Mouse (Mus musculus) ES-CJ7 (cell line): ENCODE measurements around the gene Sart1.
A peak's percentile ranks its signal among the peaks of the same experiment; 100 is the strongest.
"Not testable (repeated sequence)": the region's sequence is repeated elsewhere in the genome, so short reads cannot be mapped to it uniquely, and the experiment has no call there.

ENCODE experiments used
- DNase-seq: peaks from one replicate; pipeline ENCODE4 v3.0.0; 2011; ENCODE audit warnings: low read depth, low spot score

The Sart1 gene

DNA sequence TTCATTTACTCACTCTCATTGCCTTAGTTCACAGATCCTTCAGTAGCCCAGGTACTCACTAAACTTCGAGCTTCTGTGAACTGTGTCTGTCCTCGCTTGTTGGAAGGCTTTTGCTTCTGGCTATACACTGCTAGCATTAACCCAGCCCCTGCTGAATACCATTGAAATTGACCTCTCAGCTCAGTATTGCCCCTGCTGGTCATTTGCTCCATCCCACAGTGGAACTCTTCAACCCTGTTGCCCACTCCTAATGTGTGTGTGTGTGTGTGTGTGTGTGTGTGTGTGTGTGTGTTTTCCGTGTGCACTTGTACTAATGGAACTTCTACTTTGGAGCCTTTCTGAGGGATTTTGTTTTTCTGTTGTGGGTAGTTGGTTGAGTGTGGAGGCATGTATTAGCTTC lies 17.6 kb downstream of the Sart1 start:
- peak; percentile 64 for DNase-seq

DNA sequence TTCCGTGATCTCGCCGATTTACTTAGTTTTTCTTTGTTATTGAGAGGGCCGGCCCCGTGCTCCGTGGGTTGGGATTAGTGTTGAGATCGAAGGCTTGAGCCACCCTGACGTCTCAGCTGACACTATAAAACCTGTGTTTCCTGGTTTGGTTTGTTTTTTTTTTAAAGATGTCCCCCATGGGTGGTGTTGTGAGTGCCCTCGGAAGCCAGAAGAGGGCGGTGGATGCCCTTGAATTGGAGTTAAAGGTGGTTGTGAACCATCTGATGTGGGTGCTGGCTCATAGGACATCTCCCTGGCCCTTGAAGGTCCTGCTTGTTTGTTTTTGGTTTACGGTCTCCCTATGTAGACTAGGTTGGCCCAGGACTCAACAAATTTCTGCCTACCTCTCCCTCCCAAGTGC lies 21.0 kb downstream of the Sart1 start:
- peak; percentile 58 for DNase-seq

DNA sequence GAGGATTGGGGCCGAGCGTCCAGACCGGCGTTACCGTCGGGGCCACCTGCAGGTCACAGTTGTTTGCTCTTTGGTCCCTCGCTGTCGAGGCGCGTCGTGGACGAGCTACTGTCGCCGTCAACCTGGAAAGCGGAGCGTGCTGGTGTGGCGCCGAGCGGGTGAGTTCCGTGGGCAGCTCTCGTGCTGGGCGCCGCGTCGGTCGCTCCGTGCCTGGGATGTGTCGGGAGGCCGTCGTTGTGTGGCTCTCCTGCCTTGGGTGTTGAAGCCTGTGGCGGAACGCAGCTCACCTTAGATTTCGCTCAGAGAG lies 21.5 kb downstream of the Sart1 start, which contains the start of gene Banf1:
TSS of gene Banf1 (minus strand) at position 116 of the 307 bp plus-strand sequence.
- DNase-seq = no peak

DNA sequence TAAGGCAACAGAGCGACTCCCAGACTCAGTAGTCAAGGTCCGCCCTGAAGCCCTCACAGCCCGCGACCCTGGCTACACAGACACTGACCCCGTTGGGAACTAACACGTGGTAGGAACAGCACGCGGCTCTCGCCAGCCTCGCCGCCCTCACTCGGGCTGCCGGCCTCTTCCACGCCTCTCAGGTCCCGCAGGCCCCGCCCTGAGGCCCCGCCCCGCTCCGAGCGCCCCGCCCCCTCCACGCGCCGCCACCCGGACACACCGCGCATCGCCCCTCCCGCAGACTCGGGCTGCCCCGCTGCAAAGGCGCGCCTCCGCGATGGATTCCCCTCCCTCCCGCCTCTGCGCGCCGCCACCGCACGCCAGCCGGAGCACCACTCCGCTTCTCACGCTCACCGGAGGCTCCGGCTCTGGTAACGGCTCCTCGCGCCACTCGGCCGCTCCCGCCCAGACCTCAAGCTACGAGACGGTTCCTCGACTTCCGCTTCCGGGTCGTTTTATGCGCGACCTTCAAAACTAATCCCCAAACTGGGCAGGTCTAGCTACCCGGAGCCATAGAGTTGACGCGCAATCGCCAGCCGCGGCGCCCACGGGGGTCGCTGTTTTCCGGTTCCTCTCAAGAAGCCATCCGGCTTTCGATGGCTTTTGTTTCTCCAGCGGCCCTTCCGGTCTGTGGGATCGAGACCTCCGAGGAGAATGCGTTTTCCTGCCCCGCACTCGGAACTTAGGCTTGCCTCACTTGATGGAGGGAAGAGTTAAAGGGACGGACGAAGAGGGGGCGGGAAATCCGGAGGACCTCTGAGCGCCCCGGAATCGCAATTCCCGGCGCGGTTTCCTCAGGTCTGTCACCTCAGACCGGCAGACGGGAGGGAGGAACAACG lies 22.1 kb downstream of the Sart1 start, which contains the start of gene Eif1ad:
TSS of gene Eif1ad (plus strand) at position 567 of the 878 bp plus-strand sequence.
- DNase-seq = peak; percentile 98

DNA sequence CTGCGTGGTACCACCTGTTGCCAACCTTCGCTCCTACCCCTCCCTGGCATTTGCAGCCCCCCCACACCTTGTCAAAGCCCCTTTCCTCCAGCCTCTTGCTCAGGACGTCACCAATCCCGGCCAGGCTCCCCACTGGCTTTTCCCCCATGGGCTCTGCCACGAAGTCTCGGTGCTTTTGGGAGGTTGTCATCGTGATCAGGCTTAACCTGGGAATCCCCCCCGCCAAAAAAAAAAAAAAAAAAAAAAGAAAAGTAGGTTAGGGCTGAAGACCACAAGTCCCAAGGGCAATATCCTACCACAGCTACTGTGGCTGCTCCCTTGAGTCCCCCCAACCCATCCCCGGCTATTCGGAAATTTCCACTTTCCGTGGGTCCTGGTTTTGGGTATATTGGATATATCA lies 22.8 kb downstream of the Sart1 start:
- no peak for DNase-seq

DNA sequence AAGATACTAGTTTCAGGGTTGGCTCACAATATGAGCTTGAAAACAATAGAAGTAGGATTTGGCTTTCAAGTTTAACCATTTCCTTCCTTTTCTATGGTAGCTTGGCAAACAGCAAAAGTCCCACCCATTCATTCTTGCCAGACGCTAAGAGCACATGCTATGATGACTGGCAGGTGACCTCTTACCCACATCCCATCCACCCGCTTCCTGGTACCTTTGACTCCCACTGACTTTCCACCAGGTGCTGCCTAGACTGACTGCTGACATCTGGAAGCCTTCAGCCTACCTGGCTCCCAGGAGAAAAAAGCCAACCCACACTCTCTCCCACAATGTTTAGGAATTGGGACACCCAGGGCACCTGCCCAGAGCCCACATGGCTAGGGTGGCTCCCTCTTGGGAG lies 24.4 kb downstream of the Sart1 start:
- DNase-seq = no peak

DNA sequence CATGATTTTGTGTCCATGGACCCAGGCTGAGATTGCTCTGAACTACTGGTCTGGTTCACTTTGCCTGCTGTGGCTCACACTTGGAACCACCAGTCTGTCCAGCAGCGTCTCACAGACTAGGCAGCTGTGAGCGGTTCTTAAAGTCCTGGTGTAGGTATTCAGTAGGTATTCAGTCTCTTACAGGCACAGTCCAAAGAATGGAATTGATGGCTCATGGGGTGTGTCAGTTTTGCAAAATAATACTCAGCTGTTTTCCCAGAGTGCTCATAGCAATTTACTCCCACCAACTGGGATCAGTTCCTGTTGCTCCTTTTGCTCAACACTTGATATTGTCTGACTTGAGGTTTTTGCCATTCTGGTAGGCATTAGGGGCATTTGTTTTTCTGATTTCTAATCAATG lies 26.3 kb downstream of the Sart1 start:
- peak; percentile 67 for DNase-seq

DNA sequence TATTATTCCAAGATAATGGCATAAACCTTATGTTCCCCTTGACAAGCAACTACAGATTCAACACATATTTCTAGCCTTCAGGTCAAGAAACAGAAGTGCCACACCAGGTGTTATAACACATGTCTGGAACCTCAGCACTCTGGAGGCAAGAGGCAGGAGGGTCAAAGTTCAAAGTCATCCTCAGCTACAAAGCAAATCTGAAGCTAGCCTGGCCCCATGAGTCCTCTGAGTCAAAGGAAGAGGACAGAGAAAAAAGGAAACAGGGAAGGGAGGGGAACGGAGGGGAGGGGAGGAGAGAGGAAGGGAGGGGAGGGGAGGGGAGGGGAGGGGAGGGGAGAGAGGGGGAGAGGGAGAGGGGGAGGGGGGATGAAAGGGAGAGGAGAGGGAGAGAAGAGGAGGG lies 32.4 kb downstream of the Sart1 start:
- DNase-seq = peak; percentile 39

DNA sequence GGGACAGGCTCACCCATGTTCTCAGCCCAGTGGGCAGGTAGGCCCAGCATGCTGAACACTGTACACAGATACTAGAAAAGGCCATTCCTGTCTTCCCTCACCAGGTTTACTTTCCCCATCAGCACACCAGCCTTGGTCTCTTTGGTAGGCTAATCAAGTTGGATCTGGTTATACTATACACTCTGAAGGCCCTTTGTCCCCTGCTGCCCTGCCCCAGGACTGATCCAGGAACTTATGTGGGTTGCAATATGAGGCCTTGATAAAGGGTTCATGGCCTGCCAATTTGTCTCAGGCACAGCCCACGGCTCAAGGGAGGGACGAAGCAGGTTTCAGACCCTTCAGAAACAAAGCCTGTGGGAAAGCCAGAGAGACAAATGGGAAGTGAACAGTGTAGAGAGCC lies 34.9 kb downstream of the Sart1 start:
- no peak for DNase-seq

DNA sequence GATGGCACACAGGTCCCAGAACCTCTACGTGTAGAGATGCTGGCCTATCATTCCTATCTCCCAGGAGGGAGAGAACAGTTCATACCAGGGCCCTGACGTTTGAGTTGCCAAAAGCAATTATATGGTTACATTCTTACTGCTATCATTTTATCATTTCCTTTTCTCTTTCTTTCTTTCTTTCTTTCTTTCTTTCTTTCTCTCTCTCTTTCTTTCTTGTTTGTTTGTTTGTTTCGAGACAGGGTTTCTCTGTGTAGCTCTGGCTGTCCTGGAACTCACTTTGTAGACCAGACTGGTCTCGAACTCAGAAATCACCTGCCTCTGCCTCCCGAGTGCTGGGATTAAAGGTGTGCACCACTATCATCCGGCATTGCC lies 39.0 kb downstream of the Sart1 start, which contains the start of gene Cst6:
TSS of gene Cst6 (minus strand) at position 73 of the 372 bp plus-strand sequence.
- DNase-seq = not testable (repeated sequence)

DNA sequence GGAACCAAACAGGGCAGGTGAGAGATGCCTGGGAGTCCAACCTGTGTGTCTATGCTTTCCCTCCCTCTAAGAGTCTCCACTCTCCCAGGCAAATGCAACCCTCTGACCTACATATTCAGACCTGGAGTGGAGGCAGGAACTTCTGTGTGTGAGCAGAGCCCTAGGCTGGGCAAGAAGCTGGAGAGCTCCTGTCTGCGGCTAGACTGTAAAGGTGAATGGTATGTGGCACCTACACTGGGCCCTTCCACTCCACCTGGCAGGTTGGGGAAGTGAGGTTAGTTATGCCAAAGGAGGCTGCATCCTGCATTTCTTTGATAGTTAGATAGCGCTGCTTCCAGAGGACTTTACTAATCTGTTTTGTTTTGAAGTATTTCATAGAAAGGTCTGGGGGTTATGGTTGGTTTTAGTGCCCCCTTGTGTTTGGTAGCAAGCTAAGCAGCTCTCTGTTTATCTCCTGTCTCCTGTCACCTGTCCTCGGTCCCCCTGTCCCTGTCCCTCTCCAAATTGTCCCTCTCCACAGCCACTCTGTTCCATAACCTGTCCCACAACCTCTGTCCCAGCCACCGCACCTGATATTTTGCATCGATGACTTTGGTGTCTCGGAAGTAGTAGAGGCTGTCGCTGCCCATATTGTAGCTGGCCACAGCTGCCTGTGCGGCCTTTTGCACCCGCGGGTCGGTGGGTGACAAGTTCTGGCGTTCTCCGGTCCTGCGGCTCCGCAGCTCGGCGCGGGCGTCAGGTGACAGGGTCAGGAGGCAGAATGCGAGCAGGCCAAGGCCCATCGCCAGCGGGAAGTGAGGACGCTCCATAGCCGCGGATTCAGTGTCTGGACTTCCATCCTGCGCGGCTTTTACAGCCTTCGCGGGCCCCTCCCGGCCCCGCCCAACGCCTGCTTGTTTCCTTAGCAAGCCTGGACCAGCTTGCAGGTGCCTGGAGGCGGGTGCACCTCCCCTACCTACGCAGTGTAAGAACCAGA lies 39.7 kb downstream of the Sart1 start:
- peak; percentile 30 for DNase-seq

DNA sequence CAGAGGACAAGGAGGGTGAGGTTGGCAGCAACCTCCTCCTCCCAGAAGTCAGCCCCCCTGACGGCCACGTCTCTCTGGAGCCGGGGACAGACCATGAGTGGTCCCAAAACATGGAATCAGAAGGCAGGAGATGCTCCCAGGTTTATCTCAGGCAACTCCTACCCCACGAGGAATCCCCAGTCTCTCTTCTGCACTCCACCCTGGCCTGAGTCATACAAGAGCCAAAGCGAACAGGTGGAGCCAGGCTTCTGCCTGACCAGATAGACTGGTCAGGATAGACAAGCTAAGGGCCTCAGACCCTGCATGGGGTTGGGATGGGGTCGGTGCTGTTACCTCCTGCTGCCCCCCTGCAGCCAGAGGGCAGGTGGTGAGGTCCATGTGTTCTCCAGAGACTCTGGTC lies 40.4 kb downstream of the Sart1 start:
- DNase-seq = no peak

DNA sequence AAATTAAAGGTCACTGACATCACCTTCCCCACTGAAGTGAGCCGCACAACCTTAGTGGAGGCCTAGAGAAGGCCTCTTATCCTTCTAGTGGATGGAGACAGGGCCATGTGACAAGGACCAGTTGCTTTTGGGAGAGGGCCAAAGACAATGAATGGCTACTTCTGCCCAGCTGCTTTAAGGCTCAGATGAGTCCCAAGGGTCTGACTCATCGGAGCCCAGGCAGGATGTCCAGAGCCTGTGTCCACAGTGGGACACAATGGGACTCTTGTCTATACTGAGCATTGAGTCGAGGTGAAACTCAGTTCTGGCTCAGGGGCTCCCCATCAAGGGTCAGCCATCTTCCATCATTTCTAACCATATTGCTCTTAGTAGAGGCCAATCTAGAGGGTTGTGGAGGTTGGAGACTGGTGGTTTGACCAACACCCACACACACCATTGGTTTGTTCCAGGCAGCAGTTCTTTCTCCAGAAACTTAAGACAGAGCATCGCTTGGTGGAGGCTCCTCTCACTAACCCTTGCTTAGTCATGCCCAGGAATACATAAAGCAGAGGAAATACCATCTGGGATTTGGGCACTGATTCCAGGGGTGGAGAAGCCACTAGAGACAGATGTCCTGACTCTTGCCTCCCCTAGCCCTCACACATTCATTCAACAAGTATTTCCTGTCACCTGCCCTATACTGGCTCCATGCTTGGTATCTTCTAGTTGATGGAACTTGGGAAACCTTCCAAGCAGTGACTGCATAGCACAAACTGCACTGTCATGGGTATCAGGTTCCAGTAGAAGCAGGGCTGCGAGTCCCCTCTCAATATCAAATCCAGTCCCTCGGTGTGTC lies 43.0 kb downstream of the Sart1 start:
- no peak for DNase-seq

DNA sequence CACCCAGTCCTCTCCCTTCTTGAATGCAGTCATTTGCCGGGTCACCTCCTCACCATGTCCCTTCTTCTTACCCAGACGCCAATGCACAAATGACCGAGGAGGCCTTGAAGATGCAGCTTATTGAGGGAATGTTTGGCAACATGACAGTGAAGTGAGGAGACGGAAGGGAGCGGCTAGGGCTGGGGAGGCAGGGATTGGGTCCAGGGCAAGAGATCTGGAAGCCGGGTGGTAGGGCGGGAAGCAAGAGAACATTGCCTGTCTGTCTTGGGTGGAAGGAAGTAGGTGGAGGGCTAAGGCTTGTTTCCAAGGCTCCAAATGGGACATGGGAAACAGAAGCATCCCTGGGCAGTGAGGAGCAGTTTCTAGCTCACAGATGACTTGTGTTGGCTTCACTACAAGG lies 47.1 kb downstream of the Sart1 start:
- DNase-seq = no peak

DNA sequence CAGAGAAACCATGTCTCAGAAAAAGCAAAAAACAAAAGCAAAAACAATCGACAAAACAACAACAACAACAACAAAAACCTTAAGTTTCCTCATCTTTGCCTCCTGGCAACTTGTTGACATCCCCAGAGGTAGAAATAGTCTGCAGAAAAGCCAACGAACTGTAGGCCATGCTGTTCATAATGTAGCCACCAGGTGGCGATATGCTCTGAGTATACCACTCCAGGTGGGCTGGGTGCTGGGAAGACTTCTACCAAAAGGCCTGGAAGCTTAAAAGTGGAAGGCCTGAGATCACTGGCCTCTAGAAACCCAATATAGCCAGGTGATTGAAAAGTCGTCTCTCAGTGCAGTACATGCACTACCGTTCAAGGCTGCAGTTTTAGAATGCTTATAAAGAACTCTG lies 50.5 kb downstream of the Sart1 start:
- DNase-seq = peak; percentile 86

DNA sequence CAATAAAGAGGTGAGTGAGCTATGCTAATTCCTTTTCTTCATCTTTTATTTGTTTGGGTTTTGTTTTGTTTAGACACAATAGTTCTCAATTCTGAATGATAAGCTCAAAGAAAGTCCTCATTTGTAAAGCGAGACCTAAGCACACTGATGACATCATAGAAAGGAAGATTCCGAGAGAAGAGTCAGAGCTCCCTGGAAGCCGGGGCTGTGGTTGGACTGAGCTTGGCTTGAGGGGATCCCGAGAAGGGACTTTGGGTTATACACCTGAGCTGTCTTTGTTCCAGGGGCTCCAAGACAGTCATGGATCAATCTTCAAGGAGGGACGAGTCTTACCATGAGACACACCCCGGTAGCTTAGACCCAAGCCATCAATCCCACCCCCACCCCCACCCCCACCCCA lies 53.1 kb downstream of the Sart1 start, which contains the start of gene Catsper1:
TSS of gene Catsper1 (plus strand) at position 301 of the 400 bp plus-strand sequence.
- DNase-seq = no peak

DNA sequence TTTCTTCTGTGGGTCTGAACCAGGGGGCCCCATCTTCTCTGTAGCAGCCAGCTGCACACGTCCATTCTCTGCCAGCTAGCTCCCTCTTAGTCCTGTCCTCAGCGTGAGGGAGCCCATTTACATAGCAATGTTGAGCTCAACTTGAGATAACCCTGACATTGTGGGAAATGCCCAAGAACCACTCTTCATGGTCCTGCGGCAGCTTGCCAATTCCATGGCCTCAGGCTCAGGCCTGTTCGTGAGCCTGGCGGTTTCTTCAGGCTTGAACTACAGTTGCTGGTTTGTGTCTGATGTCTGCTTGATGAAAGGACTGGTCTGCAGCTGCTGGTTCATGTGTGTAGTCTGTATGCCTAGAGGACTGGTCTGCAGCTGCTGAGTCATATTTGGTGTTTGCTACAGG lies 53.8 kb downstream of the Sart1 start:
- DNase-seq = no peak

DNA sequence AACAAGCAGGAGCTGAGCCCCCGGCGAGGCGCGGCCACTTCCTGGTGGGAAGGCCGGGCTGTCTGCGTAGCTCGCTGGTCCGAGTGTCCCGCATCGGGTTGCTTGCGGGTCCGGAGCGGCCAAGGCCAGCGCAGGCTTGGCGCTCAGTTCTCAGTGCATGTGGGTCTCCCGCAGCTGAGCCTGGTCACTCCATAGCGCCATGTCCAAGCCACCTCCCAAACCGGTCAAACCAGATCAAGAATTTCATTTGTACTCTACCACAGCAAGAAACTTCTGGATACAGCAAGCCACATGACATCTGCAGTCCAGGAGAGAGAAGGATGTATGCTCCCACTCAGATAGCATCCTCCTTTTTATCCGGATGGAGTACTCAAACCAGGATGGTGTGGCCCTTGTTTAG lies 60.5 kb downstream of the Sart1 start:
- no peak for DNase-seq
